Mouse (Mus musculus) embryonic fibroblast, embryonic 13.5 days (primary cell): Measurements from ENCODE around the gene Gm379.

ENCODE experiments used
- CTCF ChIP-seq: IDR thresholded peaks from 2 replicates; pipeline ENCODE4 v1.5.1; 2011; ENCODE audit warnings: mild to moderate bottlenecking, control low read depth, low read length, moderate library complexity, borderline replicate concordance; ENCODE audit not compliant: insufficient read depth
- POLR2A ChIP-seq: IDR thresholded peaks from 2 replicates; pipeline ENCODE4 v1.6.1; 2011; ENCODE audit warnings: low read depth, mild to moderate bottlenecking, control low read depth, low read length, moderate library complexity

GRCm38 (mm10) chrX:108664885-108665284 is at the start of gene Gm379:
- TF ChIP-seq CTCF (no peak), POLR2A (no peak)
